Mouse (Mus musculus): ENCODE results near the gene Col15a1.

Gene Col15a1

GRCm38 (mm10) chr4:47240901-47241300 is 32.9 kb downstream of the Col15a1 start:
- H3K27me3 ChIP-seq (ENCODE audit: control insufficient read depth, insufficient read depth, low read length, poor library complexity, severe bottlenecking), result no peaks in the 10 kb centered on the region
- no peak for DNase-seq (ENCODE audit: low read depth, low spot score)
- H3K36me3 ChIP-seq (ENCODE audit: control insufficient read depth, insufficient read depth, low read length, poor library complexity, severe bottlenecking), result no peaks in the 10 kb centered on the region

GRCm38 (mm10) chr4:47242127-47242526 is 34.2 kb downstream of the Col15a1 start:
- DNase-seq (ENCODE audit: low read depth, low spot score), result no peak
- Histone ChIP-seq H3K27me3 (ENCODE audit: control insufficient read depth, insufficient read depth, low read length, poor library complexity, severe bottlenecking) (no peaks in the 10 kb centered on the region), H3K36me3 (ENCODE audit: control insufficient read depth, insufficient read depth, low read length, poor library complexity, severe bottlenecking) (no peaks in the 10 kb centered on the region)

- Histone ChIP-seq H3K27me3 (ENCODE audit: control insufficient read depth, insufficient read depth, low read length, poor library complexity, severe bottlenecking) (no peaks in the 10 kb centered on the region), H3K36me3 (ENCODE audit: control insufficient read depth, insufficient read depth, low read length, poor library complexity, severe bottlenecking) (no peaks in the 10 kb centered on the region)
- DNase-seq (ENCODE audit: low read depth, low spot score), result no peak
Measured at GRCm38 (mm10) chr4:47244651-47245050, 36.7 kb downstream of the Col15a1 start.

GRCm38 (mm10) chr4:47245621-47246020 is 37.7 kb downstream of the Col15a1 start:
- no peaks in the 10 kb centered on the region for H3K36me3 ChIP-seq (ENCODE audit: control insufficient read depth, insufficient read depth, low read length, poor library complexity, severe bottlenecking)
- DNase-seq (ENCODE audit: low read depth, low spot score), result no peak
- H3K27me3 ChIP-seq (ENCODE audit: control insufficient read depth, insufficient read depth, low read length, poor library complexity, severe bottlenecking), result no peaks in the 10 kb centered on the region

- peak; percentile 72 for DNase-seq (ENCODE audit: low read depth, low spot score)
- H3K27me3 ChIP-seq (ENCODE audit: control insufficient read depth, insufficient read depth, low read length, poor library complexity, severe bottlenecking), result no peaks in the 10 kb centered on the region
Measured at GRCm38 (mm10) chr4:47246811-47247210, 38.9 kb downstream of the Col15a1 start.

GRCm38 (mm10) chr4:47247574-47247973 is 39.6 kb downstream of the Col15a1 start:
- Histone ChIP-seq H3K36me3 (ENCODE audit: control insufficient read depth, insufficient read depth, low read length, poor library complexity, severe bottlenecking) (no peaks in the 10 kb centered on the region), H3K27me3 (ENCODE audit: control insufficient read depth, insufficient read depth, low read length, poor library complexity, severe bottlenecking) (no peaks in the 10 kb centered on the region)
- DNase-seq (ENCODE audit: low read depth, low spot score), result no peak

More at GRCm38 (mm10) chr4:47246811-47247210, 38.9 kb downstream of the Col15a1 start:
- no peaks in the 10 kb centered on the region for H3K36me3 ChIP-seq (ENCODE audit: control insufficient read depth, insufficient read depth, low read length, poor library complexity, severe bottlenecking)

- DNase-seq (ENCODE audit: low read depth, low spot score), result no peak
- H3K27me3 ChIP-seq (ENCODE audit: control insufficient read depth, insufficient read depth, low read length, poor library complexity, severe bottlenecking), result no peaks in the 10 kb centered on the region
- H3K36me3 ChIP-seq (ENCODE audit: control insufficient read depth, insufficient read depth, low read length, poor library complexity, severe bottlenecking), result no peaks in the 10 kb centered on the region
Measured at GRCm38 (mm10) chr4:47249193-47249592, 41.2 kb downstream of the Col15a1 start.

- Histone ChIP-seq H3K36me3 (ENCODE audit: control insufficient read depth, insufficient read depth, low read length, poor library complexity, severe bottlenecking) (no peaks in the 10 kb centered on the region), H3K27me3 (ENCODE audit: control insufficient read depth, insufficient read depth, low read length, poor library complexity, severe bottlenecking) (no peaks in the 10 kb centered on the region)
- peak; percentile 94 for DNase-seq (ENCODE audit: low read depth, low spot score)
Measured at GRCm38 (mm10) chr4:47251069-47251468, 43.1 kb downstream of the Col15a1 start.

GRCm38 (mm10) chr4:47251693-47252435 is 43.9 kb downstream of the Col15a1 start:
- Histone ChIP-seq H3K27me3 (ENCODE audit: control insufficient read depth, insufficient read depth, low read length, poor library complexity, severe bottlenecking) (no peaks in the 10 kb centered on the region), H3K36me3 (ENCODE audit: control insufficient read depth, insufficient read depth, low read length, poor library complexity, severe bottlenecking) (no peaks in the 10 kb centered on the region)
- no peak for DNase-seq (ENCODE audit: low read depth, low spot score)

GRCm38 (mm10) chr4:47252627-47253026 is 44.7 kb downstream of the Col15a1 start:
- DNase-seq (ENCODE audit: low read depth, low spot score), result peak; percentile 24
- Histone ChIP-seq H3K36me3 (ENCODE audit: control insufficient read depth, insufficient read depth, low read length, poor library complexity, severe bottlenecking) (no peaks in the 10 kb centered on the region), H3K27me3 (ENCODE audit: control insufficient read depth, insufficient read depth, low read length, poor library complexity, severe bottlenecking) (no peaks in the 10 kb centered on the region)

GRCm38 (mm10) chr4:47255641-47256040 is 47.7 kb downstream of the Col15a1 start:
- Histone ChIP-seq H3K27me3 (ENCODE audit: control insufficient read depth, insufficient read depth, low read length, poor library complexity, severe bottlenecking) (no peaks in the 10 kb centered on the region), H3K36me3 (ENCODE audit: control insufficient read depth, insufficient read depth, low read length, poor library complexity, severe bottlenecking) (no peaks in the 10 kb centered on the region)
- peak; percentile 81 for DNase-seq (ENCODE audit: low read depth, low spot score)

- H3K27me3 ChIP-seq (ENCODE audit: control insufficient read depth, insufficient read depth, low read length, poor library complexity, severe bottlenecking), result no peaks in the 10 kb centered on the region
- no peak for DNase-seq (ENCODE audit: low read depth, low spot score)
- H3K36me3 ChIP-seq (ENCODE audit: control insufficient read depth, insufficient read depth, low read length, poor library complexity, severe bottlenecking), result no peaks in the 10 kb centered on the region
Measured at GRCm38 (mm10) chr4:47258201-47258600, 50.2 kb downstream of the Col15a1 start.

GRCm38 (mm10) chr4:47261049-47261448 is 53.1 kb downstream of the Col15a1 start:
- Histone ChIP-seq H3K36me3 (ENCODE audit: control insufficient read depth, insufficient read depth, low read length, poor library complexity, severe bottlenecking) (no peaks in the 10 kb centered on the region), H3K27me3 (ENCODE audit: control insufficient read depth, insufficient read depth, low read length, poor library complexity, severe bottlenecking) (no peaks in the 10 kb centered on the region)
- no peak for DNase-seq (ENCODE audit: low read depth, low spot score)

GRCm38 (mm10) chr4:47261919-47262318 is 54.0 kb downstream of the Col15a1 start:
- DNase-seq (ENCODE audit: low read depth, low spot score), result no peak
- H3K36me3 ChIP-seq (ENCODE audit: control insufficient read depth, insufficient read depth, low read length, poor library complexity, severe bottlenecking), result no peaks in the 10 kb centered on the region
- H3K27me3 ChIP-seq (ENCODE audit: control insufficient read depth, insufficient read depth, low read length, poor library complexity, severe bottlenecking), result no peaks in the 10 kb centered on the region

- H3K36me3 ChIP-seq (ENCODE audit: control insufficient read depth, insufficient read depth, low read length, poor library complexity, severe bottlenecking), result no peaks in the 10 kb centered on the region
- no peaks in the 10 kb centered on the region for H3K27me3 ChIP-seq (ENCODE audit: control insufficient read depth, insufficient read depth, low read length, poor library complexity, severe bottlenecking)
- DNase-seq (ENCODE audit: low read depth, low spot score), result no peak
Measured at GRCm38 (mm10) chr4:47265555-47265954, 57.6 kb downstream of the Col15a1 start.
